ENCODE assay signal across 8 mouse cellular contexts in the genomic region with DNA sequence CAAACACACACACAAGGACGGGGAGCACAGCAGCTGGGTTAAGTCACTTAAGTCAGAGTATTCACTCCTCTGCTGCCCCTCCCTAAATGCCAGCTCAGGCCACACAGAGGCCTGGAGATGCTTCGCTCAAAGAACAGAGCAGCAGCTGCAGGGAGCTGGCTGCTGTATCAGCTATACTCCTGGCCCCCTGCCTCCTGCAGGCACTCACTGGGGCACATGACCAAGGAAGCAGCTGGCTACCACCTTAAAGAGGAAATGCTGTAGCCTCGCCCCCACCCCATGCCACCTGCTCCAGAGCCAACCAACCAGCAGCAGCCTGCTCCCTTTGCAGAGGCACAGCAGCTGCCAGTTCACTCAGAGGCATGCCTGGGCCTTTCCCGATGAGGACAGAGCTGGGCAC. TPM values are rescaled to one million over a fixed set of nuclear protein-coding genes. Genes with fewer than 3 reads are reported as not detected.
DNase-seq lines count a peak whose midpoint lies in the region; ATAC-seq and TF ChIP-seq lines count a peak whose summit lies in the region.

No protein-coding gene starts in this region.

- H3K36me3 ChIP-seq in ES-E14 (ENCODE audit: control insufficient read depth, insufficient read depth, low read length, poor library complexity, severe bottlenecking) = no peaks in the 10 kb centered on the region
- no peaks in the 10 kb centered on the region for H3K36me3 ChIP-seq in forebrain, embryonic 14.5 days (ENCODE audit: control insufficient read depth, insufficient read depth, low read length)
- H3K36me3 ChIP-seq in hindbrain, embryonic 11.5 days (ENCODE audit: control insufficient read depth, insufficient read depth, low read length) = no peaks in the 10 kb centered on the region
- no peaks in the 10 kb centered on the region for H3K36me3 ChIP-seq in liver, embryonic 12.5 days
- H3K36me3 ChIP-seq in neural tube, embryonic 11.5 days (ENCODE audit: control insufficient read depth, insufficient read depth, low read length) = no peaks in the 10 kb centered on the region

- H3K27me3 ChIP-seq in forebrain, embryonic 14.5 days (replicated peaks; ENCODE audit: control insufficient read depth, insufficient read depth, low read length) = no peaks in the 10 kb centered on the region
- no peaks in the 10 kb centered on the region for H3K27me3 ChIP-seq in hindbrain, embryonic 11.5 days (ENCODE audit: control insufficient read depth, insufficient read depth, low read length)
- H3K27me3 ChIP-seq in liver, embryonic 12.5 days (replicated peaks) = no peaks in the 10 kb centered on the region
- H3K27me3 ChIP-seq in neural tube, embryonic 11.5 days (ENCODE audit: control insufficient read depth, insufficient read depth, low read length) = no peaks in the 10 kb centered on the region

- no peak overlapping the region for H3K4me2 ChIP-seq in forebrain, embryonic 14.5 days (ENCODE audit: low read length)
- no peak overlapping the region for H3K4me2 ChIP-seq in hindbrain, embryonic 11.5 days (replicated peaks; ENCODE audit: low read depth, low read length)
- no peak overlapping the region for H3K4me2 ChIP-seq in liver, embryonic 12.5 days
- H3K4me2 ChIP-seq in neural tube, embryonic 11.5 days (ENCODE audit: low read depth) = no peak overlapping the region

- H3K9me3 ChIP-seq in ES-E14 (ENCODE audit: control insufficient read depth, insufficient read depth, low read depth, low read length) = no peaks in the 10 kb centered on the region
- H3K9me3 ChIP-seq in forebrain, embryonic 14.5 days (replicated peaks; ENCODE audit: control insufficient read depth, low read length) = no peaks in the 10 kb centered on the region
- no peaks in the 10 kb centered on the region for H3K9me3 ChIP-seq in hindbrain, embryonic 11.5 days (ENCODE audit: control insufficient read depth, low read length)
- H3K9me3 ChIP-seq in liver, embryonic 12.5 days (replicated peaks) = no peaks in the 10 kb centered on the region
- H3K9me3 ChIP-seq in neural tube, embryonic 11.5 days (ENCODE audit: control insufficient read depth, low read length) = no peaks in the 10 kb centered on the region

- H3K4me3 ChIP-seq in ES-E14 (ENCODE audit: insufficient read depth in 1 of 2, low read depth in 1 of 2, low read length in 2 of 2, poor library complexity in 1 of 2, severe bottlenecking in 1 of 2) = no peak overlapping the region
- H3K4me3 ChIP-seq in forebrain, embryonic 14.5 days (ENCODE audit: low read depth, low read length) = no peak overlapping the region
- no peak overlapping the region for H3K4me3 ChIP-seq in hindbrain, embryonic 11.5 days (ENCODE audit: low read depth, low read length)
- H3K4me3 ChIP-seq in liver, embryonic 12.5 days = no peak overlapping the region
- no peak overlapping the region for H3K4me3 ChIP-seq in neural tube, embryonic 11.5 days (ENCODE audit: low read depth, low read length)

- H3K9ac ChIP-seq in ES-E14 (ENCODE audit: insufficient read depth, low read depth, low read length, poor library complexity, severe bottlenecking) = no peak overlapping the region
- no peak overlapping the region for H3K9ac ChIP-seq in forebrain, embryonic 14.5 days (ENCODE audit: low read length)
- H3K9ac ChIP-seq in hindbrain, embryonic 11.5 days (ENCODE audit: low read depth, low read length) = no peak overlapping the region
- H3K9ac ChIP-seq in liver, embryonic 12.5 days = no peak overlapping the region
- H3K9ac ChIP-seq in neural tube, embryonic 11.5 days (ENCODE audit: low read length) = no peak overlapping the region

- no peak overlapping the region for H3K27ac ChIP-seq in ES-E14 (ENCODE audit: insufficient read depth, low read depth, low read length, poor library complexity, severe bottlenecking)
- peak overlapping the region; percentile 48 for H3K27ac ChIP-seq in forebrain, embryonic 14.5 days (ENCODE audit: low read depth, low read length)
- H3K27ac ChIP-seq in hindbrain, embryonic 11.5 days (ENCODE audit: low read depth, low read length) = no peak overlapping the region
- no peak overlapping the region for H3K27ac ChIP-seq in liver, embryonic 12.5 days
- no peak overlapping the region for H3K27ac ChIP-seq in neural tube, embryonic 11.5 days (ENCODE audit: low read depth, low read length)

- H3K4me1 ChIP-seq in ES-E14 (ENCODE audit: control insufficient read depth in 2 of 2, insufficient read depth in 2 of 2, low read length in 2 of 2, poor library complexity in 1 of 2) = peaks cover 0 to 4% of the 10 kb centered on the region in 2 experiments; a peak in 1 of 4 replicates
- H3K4me1 ChIP-seq in forebrain, embryonic 14.5 days (ENCODE audit: control insufficient read depth, insufficient read depth, low read length) = peaks cover 7% of the 10 kb centered on the region
- H3K4me1 ChIP-seq in hindbrain, embryonic 11.5 days (replicated peaks; ENCODE audit: control insufficient read depth, insufficient read depth, low read length) = no peaks in the 10 kb centered on the region
- no peaks in the 10 kb centered on the region for H3K4me1 ChIP-seq in liver, embryonic 12.5 days
- no peaks in the 10 kb centered on the region for H3K4me1 ChIP-seq in neural tube, embryonic 11.5 days (ENCODE audit: control insufficient read depth, insufficient read depth, low read length)

- 15% methylated on average over 4 of the region's 4 CpGs for WGBS in forebrain, embryonic 14.5 days
- WGBS in hindbrain, embryonic 11.5 days = 17% methylated on average over 4 of the region's 4 CpGs
- 58% methylated on average over 4 of the region's 4 CpGs for WGBS in liver, embryonic 12.5 days (ENCODE audit: insufficient replicate concordance)
- 29% methylated on average over 4 of the region's 4 CpGs for WGBS in neural tube, embryonic 11.5 days

- in situ Hi-C loops in ES-E14 (cut with MboI; ENCODE audit: low sequenced_read_pairs in 2 of 2, unreplicated experiment in 2 of 2) = no loop called here

- ATAC-seq in forebrain, embryonic 14.5 days = peak; percentile 96
- ATAC-seq in hindbrain, embryonic 11.5 days (ENCODE audit: low FRiP score) = peak; percentile 93
- ATAC-seq in liver, embryonic 12.5 days = peak; percentile 47
- peak; percentile 95 for ATAC-seq in neural tube, embryonic 11.5 days (ENCODE audit: insufficient read depth, low FRiP score, low TSS enrichment)

- peak; percentile 9 to 19 for DNase-seq in adrenal gland, adult (ENCODE audit: inconsistent age in 2 of 2, low spot score in 1 of 2)
- DNase-seq in adrenal gland, adult 2 months = no peak
- peak; percentile 1 for DNase-seq in ES-E14 (ENCODE audit: low read depth, low spot score)
- DNase-seq in forebrain, embryonic 14.5 days (ENCODE audit: low spot score) = peak; percentile 80
- peak; percentile 51 for DNase-seq in hindbrain, embryonic 11.5 days (ENCODE audit: low spot score)
- DNase-seq in neural tube, embryonic 11.5 days (ENCODE audit: low spot score) = peak; percentile 67
- DNase-seq in thymus, adult 18-20 months = peak; percentile 90 to 94

TF ChIP-seq in ES-E14, 5 proteins besides CTCF, POLR2A, EP300 and RAD21:
- no peak for TF ChIP-seq MAFK (IDR thresholded peaks at IDR 0.05; ENCODE audit: insufficient read depth, low read depth, low read length)
- TF ChIP-seq CHD2 (IDR thresholded peaks at IDR 0.05; ENCODE audit: low read depth, low read length) = no peak
- no peak for TF ChIP-seq ZNF384 (IDR thresholded peaks at IDR 0.05; ENCODE audit: low read depth, low read length)
- no peak for TF ChIP-seq ZC3H11A (IDR thresholded peaks at IDR 0.05; ENCODE audit: borderline replicate concordance, low read depth, low read length)
- TF ChIP-seq HCFC1 (IDR thresholded peaks at IDR 0.05; ENCODE audit: borderline replicate concordance, insufficient read depth, low read length) = no peak

RNA-seq across cellular contexts. Expression of a gene that starts 28.0 kb away (rescaled TPM):
- under 1 TPM in 1 of 2 experiments, not detected in 1; 0.41 TPM for total RNA-seq in adrenal gland, adult 2 months (2021)
- 0.06 and 0.10 TPM in 2 replicates for polyA plus RNA-seq in adrenal gland, adult 2 months (2012; rRNA removed)
- total RNA-seq in ES-E14 (2012; rRNA removed) = 0.22 and 0.42 TPM in 2 replicates
- 29.2 and 37.4 TPM in 2 replicates for polyA plus RNA-seq in forebrain, embryonic 14.5 days (2014; fragmentation: Nextera tagmentation; extraction: Ambion mirVana)
- polyA plus RNA-seq in hindbrain, embryonic 11.5 days (2014; fragmentation: Nextera tagmentation; extraction: Ambion mirVana) = 6.0 and 6.8 TPM in 2 replicates
- 0.83 and 1.1 TPM in 2 replicates for polyA plus RNA-seq in liver, embryonic 12.5 days (2016; fragmentation: Nextera tagmentation; extraction: Ambion mirVana)
- 8.2 TPM in 2 replicates for polyA plus RNA-seq in neural tube, embryonic 11.5 days (2014; fragmentation: Nextera tagmentation; extraction: Ambion mirVana)
